Mouse (Mus musculus) liver, embryonic 16.5 days (tissue): ENCODE data around the gene Scube2. TPM values are rescaled to one million over a fixed set of nuclear protein-coding genes. Genes with fewer than 3 reads are reported as not detected.

Experiments
- ATAC-seq: fragments of 200-750 bp; cut with Nextera tagmentation; 2 replicates; pipeline ENCODE4 v1.8.0; 2017; ENCODE audit warnings: low read depth, mild to moderate bottlenecking, moderate number of reproducible peaks, moderate library complexity
- H3K27ac ChIP-seq: fragments of 300-500 bp; sonication (generic); 2 replicates; pipeline ENCODE4 v1.5.1; 2014; ENCODE audit warnings: mild to moderate bottlenecking, low read length
- H3K27me3 ChIP-seq: fragments of 300-500 bp; sonication (generic); 2 replicates; pipeline ENCODE4 v1.6.1; 2014; ENCODE audit warnings: low read depth, low read length, mixed read lengths; ENCODE audit not compliant: control insufficient read depth, insufficient read depth
- H3K36me3 ChIP-seq: fragments of 300-500 bp; sonication (generic); 2 replicates; pipeline ENCODE4 v1.6.1; 2014; ENCODE audit warnings: mild to moderate bottlenecking; ENCODE audit not compliant: control insufficient read depth, insufficient read depth
- H3K4me1 ChIP-seq: fragments of 300-500 bp; sonication (generic); 2 replicates; pipeline ENCODE4 v1.6.1; 2014; ENCODE audit warnings: low read depth, low read length, mixed read lengths; ENCODE audit not compliant: control insufficient read depth
- H3K4me2 ChIP-seq: fragments of 300-500 bp; sonication (generic); 2 replicates; pipeline ENCODE4 v1.6.1; 2014; ENCODE audit warnings: low read depth, low read length, mixed read lengths
- H3K4me3 ChIP-seq: fragments of 300-500 bp; sonication (generic); 2 replicates; pipeline ENCODE4 v1.5.1; 2014; ENCODE audit warnings: low read depth, mild to moderate bottlenecking, low read length
- H3K9ac ChIP-seq: fragments of 300-500 bp; sonication (generic); 2 replicates; pipeline ENCODE4 v1.6.1; 2014; ENCODE audit warnings: low read depth, low read length
- H3K9me3 ChIP-seq: fragments of 300-500 bp; sonication (generic); replicated peaks from 2 replicates; pipeline ENCODE4 v1.6.1; 2016; ENCODE audit warnings: low read length; ENCODE audit not compliant: control insufficient read depth
- WGBS: fragments of 180-500 bp; shearing (Covaris S2); extraction: QIAGEN DNeasy Blood & Tissue Kit; methylation state at CpG from one replicate; pipeline ENCODE4 v1.1.7; 2014; ENCODE audit not compliant: insufficient replicate concordance; 5-methylcytosine and 5-hydroxymethylcytosine counted together
- polyA plus RNA-seq: library from polyadenylated mRNA; unstranded; fragments of >200 nt; fragmentation: Nextera tagmentation; extraction: Ambion mirVana; gene quantifications from 2 replicates; pipeline ENCODE4 v1.2.1, GENCODE M21; 2015

The Scube2 gene
- polyA plus RNA-seq, 1 experiment from 2014 or later, result 0.12 TPM

- Histone ChIP-seq H3K36me3 (no peaks in the 10 kb centered on the region), H3K27me3 (no peaks in the 10 kb centered on the region), H3K9ac (no peak overlapping the region), H3K4me3 (no peak overlapping the region), H3K9me3 (no peaks in the 10 kb centered on the region), H3K27ac (no peak overlapping the region), H3K4me1 (no peaks in the 10 kb centered on the region), H3K4me2 (no peak overlapping the region)
- 34% methylated on average over 6 of the region's 6 CpGs for WGBS
- 0 out of 2 replicates have a peak, but pooled peaks have one; percentile 11 for ATAC-seq
These were observed 21.4 kb downstream of the Scube2 start for GRCm38 (mm10) chr7:109844100-109844499.

GRCm38 (mm10) chr7:109841618-109842418 lies 23.7 kb downstream of the Scube2 start:
- no peak for ATAC-seq
- 80% methylated on average over 13 of the region's 13 CpGs for WGBS
- Histone ChIP-seq H3K4me3 (no peak overlapping the region), H3K36me3 (no peaks in the 10 kb centered on the region), H3K27ac (no peak overlapping the region), H3K4me1 (no peaks in the 10 kb centered on the region), H3K9me3 (no peaks in the 10 kb centered on the region), H3K4me2 (no peak overlapping the region), H3K9ac (no peak overlapping the region), H3K27me3 (no peaks in the 10 kb centered on the region)

- no peaks in the 10 kb centered on the region for H3K4me1 ChIP-seq
- no peak overlapping the region for H3K9ac ChIP-seq
- H3K4me2 ChIP-seq, result no peak overlapping the region
- ATAC-seq, result no peak
- H3K27ac ChIP-seq, result no peak overlapping the region
- no peak overlapping the region for H3K4me3 ChIP-seq
- H3K27me3 ChIP-seq, result no peaks in the 10 kb centered on the region
- WGBS, result 62% methylated on average over 6 of the region's 6 CpGs
- no peaks in the 10 kb centered on the region for H3K9me3 ChIP-seq
- no peaks in the 10 kb centered on the region for H3K36me3 ChIP-seq
These were observed 24.4 kb downstream of the Scube2 start for GRCm38 (mm10) chr7:109841031-109841430.

- Histone ChIP-seq H3K27ac (no peak overlapping the region), H3K9ac (no peak overlapping the region), H3K4me1 (no peaks in the 10 kb centered on the region), H3K36me3 (no peaks in the 10 kb centered on the region), H3K4me2 (no peak overlapping the region), H3K9me3 (no peaks in the 10 kb centered on the region), H3K4me3 (no peak overlapping the region), H3K27me3 (no peaks in the 10 kb centered on the region)
- ATAC-seq, result no peak
- 30% methylated on average over 3 of the region's 3 CpGs for WGBS
These were observed 26.9 kb downstream of the Scube2 start for GRCm38 (mm10) chr7:109838613-109839012.

- no peaks in the 10 kb centered on the region for H3K9me3 ChIP-seq
- no peak for ATAC-seq
- 70% methylated on average over 6 of the region's 6 CpGs for WGBS
- H3K4me3 ChIP-seq, result no peak overlapping the region
- H3K9ac ChIP-seq, result no peak overlapping the region
- no peaks in the 10 kb centered on the region for H3K4me1 ChIP-seq
- H3K27ac ChIP-seq, result no peak overlapping the region
- no peak overlapping the region for H3K4me2 ChIP-seq
- H3K27me3 ChIP-seq, result no peaks in the 10 kb centered on the region
- no peaks in the 10 kb centered on the region for H3K36me3 ChIP-seq
These were observed 27.8 kb downstream of the Scube2 start for GRCm38 (mm10) chr7:109837651-109838050.

- Histone ChIP-seq H3K9ac (no peak overlapping the region), H3K4me2 (no peak overlapping the region), H3K27ac (no peak overlapping the region), H3K4me1 (no peaks in the 10 kb centered on the region), H3K27me3 (no peaks in the 10 kb centered on the region), H3K9me3 (no peaks in the 10 kb centered on the region), H3K36me3 (no peaks in the 10 kb centered on the region), H3K4me3 (no peak overlapping the region)
- 73% methylated on average over 6 of the region's 6 CpGs for WGBS
- no peak for ATAC-seq
These were observed 30.6 kb downstream of the Scube2 start for GRCm38 (mm10) chr7:109834894-109835293.

- no peak for ATAC-seq
- Histone ChIP-seq H3K27ac (no peak overlapping the region), H3K4me2 (no peak overlapping the region), H3K36me3 (no peaks in the 10 kb centered on the region), H3K9ac (no peak overlapping the region), H3K27me3 (no peaks in the 10 kb centered on the region), H3K4me3 (no peak overlapping the region), H3K9me3 (no peaks in the 10 kb centered on the region), H3K4me1 (no peaks in the 10 kb centered on the region)
- 61% methylated on average over 2 of the region's 2 CpGs for WGBS
These were observed 34.1 kb downstream of the Scube2 start for GRCm38 (mm10) chr7:109831376-109831775.

GRCm38 (mm10) chr7:109826911-109827310 lies 38.6 kb downstream of the Scube2 start:
- Histone ChIP-seq H3K4me3 (no peak overlapping the region), H3K4me1 (no peaks in the 10 kb centered on the region), H3K27ac (no peak overlapping the region), H3K27me3 (no peaks in the 10 kb centered on the region), H3K36me3 (no peaks in the 10 kb centered on the region), H3K4me2 (no peak overlapping the region), H3K9ac (no peak overlapping the region), H3K9me3 (no peaks in the 10 kb centered on the region)
- ATAC-seq, result no peak
- WGBS, result 67% methylated on average over 8 of the region's 8 CpGs

- no peak for ATAC-seq
- H3K36me3 ChIP-seq, result no peaks in the 10 kb centered on the region
- WGBS, result 69% methylated on average over 14 of the region's 14 CpGs
- H3K9me3 ChIP-seq, result no peaks in the 10 kb centered on the region
- H3K4me1 ChIP-seq, result no peaks in the 10 kb centered on the region
- no peak overlapping the region for H3K9ac ChIP-seq
- no peak overlapping the region for H3K27ac ChIP-seq
- H3K27me3 ChIP-seq, result no peaks in the 10 kb centered on the region
- H3K4me2 ChIP-seq, result no peak overlapping the region
- H3K4me3 ChIP-seq, result no peak overlapping the region
These were observed 40.2 kb downstream of the Scube2 start for GRCm38 (mm10) chr7:109825293-109825692.
